Mouse (Mus musculus) bone marrow macrophage, adult 2 months (primary cell): ENCODE data around the gene Tmem181a.
"Not testable (repeated sequence)": the region's sequence is repeated elsewhere in the genome, so short reads cannot be mapped to it uniquely, and the experiment has no call there.

Source experiments
- CTCF ChIP-seq: IDR thresholded peaks from 2 replicates; pipeline ENCODE4 v1.5.1; 2012; ENCODE audit warnings: low read depth, mild to moderate bottlenecking, low read length, moderate library complexity
- POLR2A ChIP-seq: IDR thresholded peaks from 2 replicates; pipeline ENCODE4 v1.6.1; 2012; ENCODE audit warnings: mild to moderate bottlenecking, low read depth, low read length, borderline replicate concordance

DNA sequence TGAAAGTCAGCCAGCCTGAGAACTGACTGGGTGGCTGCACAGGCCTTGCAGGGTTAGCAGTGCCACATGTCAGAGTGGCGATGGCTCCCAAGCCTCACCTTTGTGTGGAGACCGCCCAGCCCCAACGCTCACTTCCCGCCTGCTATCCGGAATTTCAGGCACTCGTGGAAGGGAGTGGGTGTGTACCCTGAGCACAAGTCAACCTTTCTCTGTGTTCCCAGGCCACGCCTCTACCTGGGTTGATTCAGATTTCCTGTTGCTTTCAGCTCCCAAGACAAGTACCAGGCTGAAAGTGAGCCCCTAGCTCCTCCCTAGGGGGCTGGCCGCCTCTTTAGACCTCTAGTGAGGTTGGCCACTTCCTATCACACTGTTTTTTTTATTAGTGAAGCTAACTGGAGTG, 22.5 kb downstream of the Tmem181a start:
- not testable (repeated sequence) for TF ChIP-seq CTCF, POLR2A
